Mouse (Mus musculus) neutrophil, adult 59 days (primary cell): ENCODE results near the gene Olfr456. TPM values are rescaled to one million over a fixed set of nuclear protein-coding genes. Genes with fewer than 3 reads are reported as not detected.

Experiments used
- total RNA-seq, 2 experiments: library from RNA; stranded (reverse); gene quantifications; 1 replicate in 1 of 2; 2 replicates in 1 of 2; pipeline ENCODE4 v1.2.4; 2023

Olfr456 gene
- total RNA-seq, result not detected

GRCm38 (mm10) chr6:42487114-42487513, at the start of gene Olfr456:
TSS of gene Olfr456 (minus strand) at chr6:42487214.

GRCm38 (mm10) chr6:42476235-42476634, 10.8 kb downstream of the Olfr456 start, which contains the start of gene Olfr457:
TSS of gene Olfr457 (minus strand) at chr6:42476335.

GRCm38 (mm10) chr6:42465096-42465495, 21.9 kb downstream of the Olfr456 start, which contains the start of gene Olfr458:
TSS of gene Olfr458 (minus strand) at chr6:42465196.

Other genes with a start within 250 kb of the Olfr456 start
- gene Gstk1, start 241.3 kb downstream of the Olfr456 start, total RNA-seq, result 1 to 10 TPM; 4.3 to 5.2 TPM
- not detected for gene Tmem139, start 225.2 kb downstream of the Olfr456 start, total RNA-seq
- 10 to 100 TPM; 66.9 to 84.2 TPM for gene Casp2, start 222.2 kb downstream of the Olfr456 start, total RNA-seq
- gene Clcn1, start 200.5 kb downstream of the Olfr456 start, total RNA-seq, result under 1 TPM; 0.51 to 0.78 TPM
- under 1 TPM in 1 of 2 experiments, not detected in 1; 0.09 TPM for gene Fam131b, start 162.6 kb downstream of the Olfr456 start, total RNA-seq
- 100 to 1,000 TPM; 658 to 702 TPM for gene Zyx, start 137.6 kb downstream of the Olfr456 start, total RNA-seq
- under 1 TPM in 1 of 2 experiments, not detected in 1; 0.24 TPM for gene Epha1, start 113.9 kb downstream of the Olfr456 start, total RNA-seq
- gene Tas2r143, start 87.0 kb downstream of the Olfr456 start, total RNA-seq, result 1 to 10 TPM; 4.3 to 4.8 TPM
- gene Tas2r135, start 81.8 kb downstream of the Olfr456 start, total RNA-seq, result 1 to 10 TPM; 2.7 to 4.2 TPM
- gene Tas2r126, start 52.7 kb downstream of the Olfr456 start, total RNA-seq, result 1 to 10 TPM; 1.4 to 2.0 TPM
- gene Olfr458, start 22.0 kb downstream of the Olfr456 start, total RNA-seq, result not detected
- gene Olfr457, start 10.9 kb downstream of the Olfr456 start, total RNA-seq, result not detected
- gene Olfr455, start 60.4 kb upstream of the Olfr456 start, total RNA-seq, result not detected
- not detected for gene Tcaf3, start 110.5 kb upstream of the Olfr456 start, total RNA-seq
- gene Tcaf2, start 158.0 kb upstream of the Olfr456 start, total RNA-seq, result not detected
- gene Tcaf1, start 222.9 kb upstream of the Olfr456 start, total RNA-seq, result under 1 TPM in 1 of 2 experiments, not detected in 1; 0.18 TPM